Mouse (Mus musculus): ENCODE results near the gene Ehbp1. TPM values are rescaled to one million over a fixed set of nuclear protein-coding genes. Genes with fewer than 3 reads are reported as not detected.

Ehbp1 gene
- total RNA-seq, 1 experiment from 2014 or later: 2.1 TPM

- ATAC-seq (ENCODE audit: extremely low read depth, insufficient number of reproducible peaks, low FRiP score, poor library complexity, severe bottlenecking): no peak
Measured at GRCm38 (mm10) chr11:21995534-21996324, 346.4 kb downstream of the Ehbp1 start.

GRCm38 (mm10) chr11:21994377-21995370 lies 347.4 kb downstream of the Ehbp1 start:
- ATAC-seq (ENCODE audit: extremely low read depth, insufficient number of reproducible peaks, low FRiP score, poor library complexity, severe bottlenecking): no peak

- ATAC-seq (ENCODE audit: extremely low read depth, insufficient number of reproducible peaks, low FRiP score, poor library complexity, severe bottlenecking): no peak
Measured at GRCm38 (mm10) chr11:21993597-21994376, 348.3 kb downstream of the Ehbp1 start.

GRCm38 (mm10) chr11:21992761-21993596 lies 349.1 kb downstream of the Ehbp1 start:
- ATAC-seq (ENCODE audit: extremely low read depth, insufficient number of reproducible peaks, low FRiP score, poor library complexity, severe bottlenecking): no peak

GRCm38 (mm10) chr11:21988398-21988946 lies 353.6 kb downstream of the Ehbp1 start:
- ATAC-seq (ENCODE audit: extremely low read depth, insufficient number of reproducible peaks, low FRiP score, poor library complexity, severe bottlenecking): no peak

GRCm38 (mm10) chr11:21985118-21985517 lies 357.0 kb downstream of the Ehbp1 start:
- no peak for ATAC-seq (ENCODE audit: extremely low read depth, insufficient number of reproducible peaks, low FRiP score, poor library complexity, severe bottlenecking)

- ATAC-seq (ENCODE audit: extremely low read depth, insufficient number of reproducible peaks, low FRiP score, poor library complexity, severe bottlenecking): 0 out of 2 replicates have a peak, but pooled peaks have one; percentile 16
Measured at GRCm38 (mm10) chr11:21974005-21974531, 368.0 kb downstream of the Ehbp1 start.

- no peak for ATAC-seq (ENCODE audit: extremely low read depth, insufficient number of reproducible peaks, low FRiP score, poor library complexity, severe bottlenecking)
Measured at GRCm38 (mm10) chr11:21973597-21973996, 368.5 kb downstream of the Ehbp1 start.

- ATAC-seq (ENCODE audit: extremely low read depth, insufficient number of reproducible peaks, low FRiP score, poor library complexity, severe bottlenecking): no peak
Measured at GRCm38 (mm10) chr11:21968922-21969321, 373.2 kb downstream of the Ehbp1 start.

Other genes starting within 250 kb of the Ehbp1 start
- 1.6 and 2.7 TPM in 2 replicates for gene Tmem17, start 169.8 kb upstream of the Ehbp1 start, total RNA-seq (2017)